Comparison of ENCODE assay signal across 14 mouse cellular contexts in the genomic region with DNA sequence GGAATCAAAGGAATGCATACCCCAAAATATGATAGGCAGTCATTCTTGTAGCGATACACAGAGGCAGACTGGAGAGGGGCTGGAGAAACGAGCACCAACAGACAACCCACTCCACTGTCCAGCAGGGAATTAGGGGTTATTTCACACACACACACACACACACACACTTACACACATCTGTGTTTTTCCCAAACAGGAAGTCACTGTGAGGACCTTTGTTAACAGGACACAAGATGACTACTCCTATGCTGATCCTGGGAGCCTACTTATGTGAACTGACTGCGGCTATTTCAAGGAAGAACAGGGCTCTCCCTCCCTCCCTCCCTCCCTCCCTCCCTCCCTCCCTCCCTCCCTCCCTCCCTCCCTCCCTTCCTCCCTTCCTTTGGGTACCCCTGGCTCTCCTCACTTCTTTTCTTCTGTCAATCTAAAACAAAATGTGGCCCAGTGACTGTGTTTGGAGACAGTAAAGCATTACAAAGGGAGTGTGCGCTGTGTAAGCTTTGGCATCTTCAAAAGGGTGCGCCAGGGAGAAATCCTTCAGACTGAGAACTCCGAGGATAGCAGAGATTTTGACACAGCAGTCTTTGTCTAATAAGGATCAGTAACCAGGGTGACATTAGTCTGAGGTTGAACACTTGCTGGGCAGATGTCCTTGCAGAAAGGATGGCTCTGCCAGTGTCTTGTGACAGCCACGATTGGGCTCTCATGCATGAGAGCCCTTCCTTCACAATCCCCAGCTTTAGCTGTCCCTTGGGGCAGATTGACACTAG.
DNase-seq lines count a peak whose midpoint lies in the region; ATAC-seq and TF ChIP-seq lines count a peak whose summit lies in the region.
"Had no signal": no experiment of that assay in that cellular context is flagged by ENCODE, and none has a peak within 500 bp of the region (broad histone marks: within the 10 kb centered on the region; RNA-seq: fewer than 3 reads in every experiment).

No protein-coding gene starts in this region.

- peaks cover 15% of the 10 kb centered on the region for H3K4me1 ChIP-seq in heart, adult 2 months (ENCODE audit: control insufficient read depth, insufficient read depth, low read length)
- H3K4me1 ChIP-seq in testis, adult 2 months (ENCODE audit: control insufficient read depth, insufficient read depth, low read length): peaks cover 8% of the 10 kb centered on the region
- peaks cover 34% of the 10 kb centered on the region for H3K4me1 ChIP-seq in liver, embryonic 16.5 days (ENCODE audit: control insufficient read depth, low read depth, low read length)

- H3K9ac ChIP-seq in heart, adult 2 months (ENCODE audit: low read depth, low read length): no peak overlapping the region
- peak overlapping the region; percentile 50 for H3K9ac ChIP-seq in liver, embryonic 16.5 days (ENCODE audit: low read depth, low read length)

- H3K79me2 ChIP-seq in heart, adult 2 months (replicated peaks; ENCODE audit: control insufficient read depth, insufficient read depth, low read length): no peaks in the 10 kb centered on the region

- no peak for TF ChIP-seq EP300 in heart, adult 2 months (IDR thresholded peaks at IDR 0.05; ENCODE audit: insufficient read depth, low read depth, low read length)

- WGBS in heart, adult 2 months: 65% methylated on average over 7 of the region's 7 CpGs
- WGBS in liver, embryonic 16.5 days (ENCODE audit: insufficient replicate concordance): 73% methylated on average over 7 of the region's 7 CpGs

- no peak for TF ChIP-seq CTCF in heart, adult 2 months (IDR thresholded peaks at IDR 0.05)
- no peak for TF ChIP-seq CTCF in testis, adult 2 months (IDR thresholded peaks at IDR 0.05; ENCODE audit: control insufficient read depth, insufficient read depth, insufficient replicate concordance, low read depth, low read length)

- no peak overlapping the region for H3K4me3 ChIP-seq in heart, adult 2 months
- H3K4me3 ChIP-seq in testis, adult 2 months (ENCODE audit: control insufficient read depth, low read depth, low read length): peak overlapping the region; percentile 39; the same call in 1 of the 2 replicates
- H3K4me3 ChIP-seq in liver, embryonic 16.5 days (ENCODE audit: low read depth, low read length): no peak overlapping the region

- no peaks in the 10 kb centered on the region for H3K27me3 ChIP-seq in heart, adult 2 months (ENCODE audit: control insufficient read depth, insufficient read depth, low read length)
- H3K27me3 ChIP-seq in testis, adult 2 months (ENCODE audit: control insufficient read depth, insufficient read depth, low read length): no peaks in the 10 kb centered on the region
- no peaks in the 10 kb centered on the region; the same call in 1 of the 2 replicates for H3K27me3 ChIP-seq in liver, embryonic 16.5 days (ENCODE audit: control insufficient read depth, insufficient read depth, low read depth, low read length)
- H3K27me3 ChIP-seq: Patski had no signal

- no peak for DNase-seq in heart, adult 2 months
- no peak for DNase-seq in heart, postnatal 10 days
- DNase-seq in testis, postnatal 10 days (ENCODE audit: low spot score): no peak
- no peak for DNase-seq in urinary bladder, postnatal 36 days (ENCODE audit: low spot score in 2 of 2)
- DNase-seq in thymus, postnatal 4 days: no peak
- DNase-seq in frontal cortex, postnatal 36 days (ENCODE audit: low spot score in 2 of 2): no peak
- DNase-seq: adrenal gland, postnatal 25 days; cerebellum, adult 9-11 months; kidney, adult 9 months; layer of hippocampus, postnatal 36 days; lung, adult 18-20 months had no signal

- TF ChIP-seq POLR2A in heart, adult 2 months (IDR thresholded peaks at IDR 0.05; ENCODE audit: insufficient read depth, low read depth, low read length): no peak
- TF ChIP-seq POLR2A in testis, adult 2 months (IDR thresholded peaks at IDR 0.05; ENCODE audit: control insufficient read depth, low read depth, low read length): no peak

- no peaks in the 10 kb centered on the region for H3K36me3 ChIP-seq in heart, adult 2 months (ENCODE audit: control insufficient read depth, insufficient read depth, low read length)
- H3K36me3 ChIP-seq in testis, adult 2 months (ENCODE audit: control insufficient read depth, insufficient read depth, low read length): no peaks in the 10 kb centered on the region
- H3K36me3 ChIP-seq in liver, embryonic 16.5 days (ENCODE audit: control insufficient read depth, insufficient read depth): no peaks in the 10 kb centered on the region

- intact Hi-C loops in heart, adult 2 months (cut with DNase I): loop anchor here (5.0 kb wide), 1 partner anchor 297 kb away; no protein-coding TSS in a partner anchor
- intact Hi-C loops in heart, postnatal 10 days (cut with DNase I): no loop called here

- H3K4me2 ChIP-seq in liver, embryonic 16.5 days (ENCODE audit: low read depth, low read length): peak overlapping the region; percentile 58; the same call in 1 of the 2 replicates

- ATAC-seq in liver, embryonic 16.5 days (ENCODE audit: low read depth): no peak
- ATAC-seq: Patski had no signal

- H3K9me3 ChIP-seq in liver, embryonic 16.5 days (replicated peaks; ENCODE audit: control insufficient read depth, low read length): no peaks in the 10 kb centered on the region

- H3K27ac ChIP-seq in heart, adult 2 months: peak overlapping the region; percentile 62
- H3K27ac ChIP-seq in testis, adult 2 months (ENCODE audit: control insufficient read depth, insufficient read depth, low read depth, low read length): no peak overlapping the region
- peak overlapping the region; percentile 96 for H3K27ac ChIP-seq in liver, embryonic 16.5 days (ENCODE audit: low read length)
